Mouse (Mus musculus) gastrocnemius, postnatal 4 days (tissue): ENCODE data around the gene Olfr374. TPM values are rescaled to one million over a fixed set of nuclear protein-coding genes. Genes with fewer than 3 reads are reported as not detected.
A peak's percentile ranks its signal among the peaks of the same experiment; 100 is the strongest.

Experiments
- DNase-seq, 2 experiments: peaks; one replicate each; pipeline ENCODE4 v3.0.0; 2021 to 2022; ENCODE audit warnings: low spot score in 2 of 2, mixed read lengths in 2 of 2
- total RNA-seq, 2 experiments: library from RNA; stranded (reverse); gene quantifications; 2 replicates each; pipeline ENCODE4 v1.2.3; 2021

The Olfr374 gene
- total RNA-seq, 2 experiments from 2014 or later: not detected

DNA sequence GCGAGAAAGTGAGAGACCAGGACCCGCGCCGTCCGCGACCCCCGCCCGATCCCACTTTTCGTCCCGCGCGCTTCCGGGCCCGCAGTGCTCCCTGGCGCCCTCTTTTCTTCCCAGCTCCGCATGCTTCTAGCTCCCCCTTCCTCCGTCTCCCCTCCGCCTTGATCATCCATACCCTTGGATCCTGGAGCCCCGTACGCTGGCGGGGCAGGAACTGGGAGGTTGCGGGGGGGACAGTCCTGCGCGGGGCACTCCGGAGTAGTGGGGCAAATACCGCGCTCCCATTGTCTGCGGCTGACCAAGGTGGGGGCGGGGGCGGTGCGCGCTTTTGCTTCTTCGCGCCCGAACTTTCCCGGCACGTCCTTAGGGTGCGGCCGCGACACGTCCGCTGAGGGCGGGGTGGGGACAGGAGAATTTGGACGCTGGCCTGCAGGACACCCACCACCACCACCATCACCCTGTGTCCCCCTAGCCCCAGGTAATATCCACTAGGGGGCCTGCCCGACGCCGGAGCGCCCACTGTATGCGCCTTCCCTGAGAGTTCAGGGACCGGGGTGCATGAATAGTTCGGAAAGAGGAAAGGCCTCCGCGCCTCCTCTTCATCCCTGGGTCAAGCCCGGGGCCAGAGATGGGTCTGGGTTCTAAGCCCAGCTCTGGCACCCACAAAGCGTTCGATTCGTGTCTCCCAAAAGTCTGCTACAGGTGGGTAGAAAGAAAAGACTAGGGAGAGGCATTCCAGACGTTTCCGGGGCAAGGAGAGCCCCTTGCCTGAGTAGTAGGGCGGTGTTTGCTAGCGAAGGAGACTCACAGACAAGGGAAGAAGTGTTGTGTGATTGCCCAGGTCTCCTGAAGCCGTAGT is 28.8 kb downstream of the Olfr374 start:
- peak; percentile 36 to 55 for DNase-seq

DNA sequence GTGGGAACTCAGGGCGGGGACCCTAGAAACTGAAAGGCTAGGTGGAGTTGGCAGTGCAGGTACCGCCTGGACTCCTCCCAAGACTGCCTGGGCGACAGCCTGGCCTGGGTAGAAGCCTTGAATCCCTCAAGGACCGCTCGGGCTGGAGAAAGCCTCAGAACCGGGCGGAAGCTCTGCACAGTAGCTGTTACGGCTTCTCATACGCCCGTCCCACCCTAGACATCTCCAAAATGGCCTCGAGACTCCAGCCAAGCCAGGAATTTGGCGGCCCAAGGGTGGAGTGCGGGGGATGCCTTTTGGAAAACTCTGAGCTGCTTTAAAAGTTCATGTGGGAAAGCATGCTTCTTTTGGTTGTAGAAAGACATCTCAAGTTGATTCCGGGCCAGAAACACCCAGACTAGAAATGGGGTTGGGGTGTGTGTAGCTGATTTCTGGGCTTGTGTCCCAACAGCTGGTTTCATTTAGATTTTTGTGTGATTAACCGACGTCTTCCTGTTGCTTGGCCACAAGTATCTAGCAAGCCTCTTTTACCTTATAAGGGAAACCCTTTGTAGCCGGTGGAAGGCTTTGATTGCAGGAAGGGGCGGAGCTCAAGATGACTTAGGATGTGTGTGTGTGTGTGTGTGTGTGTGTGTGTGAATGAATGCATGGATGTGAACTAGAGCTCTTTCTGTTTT is 29.6 kb downstream of the Olfr374 start:
- DNase-seq: peak; percentile 38 to 78

DNA sequence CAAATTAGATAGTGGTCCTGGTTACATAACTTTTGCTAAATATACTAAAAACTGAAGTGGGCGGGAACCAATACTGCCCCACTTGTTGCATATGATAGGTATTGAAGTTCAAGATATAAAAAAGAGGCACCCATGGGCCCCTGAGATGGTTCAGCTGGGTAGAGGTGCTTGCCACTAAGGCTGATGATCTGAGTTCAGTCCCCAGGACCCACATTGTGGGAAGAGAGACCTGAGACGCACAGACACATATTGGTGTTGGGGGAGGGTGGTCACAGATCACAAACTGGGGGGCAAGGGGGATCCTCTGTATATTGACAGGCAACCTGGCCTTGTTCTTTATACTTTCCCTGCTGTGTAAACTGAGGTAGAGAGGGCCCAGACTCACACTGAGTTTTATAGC is 30.6 kb downstream of the Olfr374 start:
- DNase-seq: no peak

GRCm38 (mm10) chr8:72138456-72138855 is 31.6 kb downstream of the Olfr374 start:
- DNase-seq: no peak

- no peak for DNase-seq
These were observed 36.5 kb downstream of the Olfr374 start for GRCm38 (mm10) chr8:72143256-72143824.

- DNase-seq: no peak
These were observed 37.6 kb downstream of the Olfr374 start for GRCm38 (mm10) chr8:72144345-72144975.

DNA sequence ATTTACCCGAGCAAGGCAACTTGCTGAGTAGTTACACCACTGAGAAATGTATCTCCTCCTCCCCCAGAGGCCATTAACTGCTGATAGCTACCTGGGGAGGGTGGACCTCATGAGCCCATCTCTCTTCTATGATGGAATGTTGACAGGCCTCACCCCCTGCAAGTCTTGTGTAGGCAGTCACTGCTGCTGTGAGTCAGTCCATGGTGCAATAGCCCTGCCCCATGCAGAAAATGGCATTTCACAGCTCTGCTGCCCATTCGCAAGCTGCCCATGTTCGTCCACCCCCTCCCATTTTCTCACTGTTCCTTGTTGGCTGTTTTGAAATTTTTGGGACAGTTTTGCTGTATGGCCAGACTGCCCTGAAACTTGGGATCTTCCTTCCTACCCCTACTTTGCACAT is 38.7 kb downstream of the Olfr374 start:
- DNase-seq: no peak

GRCm38 (mm10) chr8:72146056-72146455 is 39.2 kb downstream of the Olfr374 start:
- no peak for DNase-seq

DNA sequence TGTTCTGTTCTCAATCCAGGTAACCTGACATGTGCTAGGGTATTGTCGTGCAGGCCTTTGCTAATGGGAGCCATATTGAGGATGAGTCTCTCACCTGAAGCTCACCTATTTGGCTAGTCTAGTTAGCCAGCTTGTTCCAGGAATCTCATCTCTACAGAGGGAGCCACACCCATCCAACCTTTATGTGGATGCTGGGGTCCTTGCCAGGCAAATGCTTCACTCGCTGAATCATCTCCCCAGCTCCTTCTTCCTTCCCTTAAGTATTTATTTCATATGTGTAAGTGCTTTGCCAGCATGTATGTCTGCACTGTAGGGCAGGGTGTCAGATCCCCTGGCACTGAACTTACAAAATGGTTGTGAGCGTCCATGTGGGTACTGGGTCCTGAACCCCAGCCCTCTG is 39.7 kb downstream of the Olfr374 start:
- no peak for DNase-seq

- DNase-seq: no peak
These were observed 40.4 kb downstream of the Olfr374 start for GRCm38 (mm10) chr8:72147266-72147665.

DNA sequence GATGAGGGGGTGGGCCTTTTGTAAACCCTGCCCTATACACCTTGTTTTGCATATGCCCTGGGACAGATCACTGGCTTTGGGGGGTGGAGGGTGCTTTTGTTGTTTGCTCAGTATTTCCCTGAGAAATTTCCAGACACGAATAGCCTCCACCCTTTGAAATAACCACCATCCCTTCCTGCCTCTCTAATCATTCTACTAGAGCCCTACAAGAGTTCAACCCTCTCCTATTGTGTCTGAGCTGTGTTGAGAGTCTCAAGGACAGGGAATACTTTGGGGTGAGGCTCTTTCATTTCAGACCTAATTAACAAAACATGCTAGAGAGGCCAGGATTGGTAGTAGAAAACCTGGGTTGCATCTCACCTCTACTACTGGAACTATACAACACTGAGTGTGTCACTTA is 42.2 kb downstream of the Olfr374 start:
- DNase-seq: no peak

- DNase-seq: no peak
These were observed 44.7 kb downstream of the Olfr374 start for GRCm38 (mm10) chr8:72151418-72152078.

GRCm38 (mm10) chr8:72153382-72153781 is 46.5 kb downstream of the Olfr374 start:
- DNase-seq: no peak

DNA sequence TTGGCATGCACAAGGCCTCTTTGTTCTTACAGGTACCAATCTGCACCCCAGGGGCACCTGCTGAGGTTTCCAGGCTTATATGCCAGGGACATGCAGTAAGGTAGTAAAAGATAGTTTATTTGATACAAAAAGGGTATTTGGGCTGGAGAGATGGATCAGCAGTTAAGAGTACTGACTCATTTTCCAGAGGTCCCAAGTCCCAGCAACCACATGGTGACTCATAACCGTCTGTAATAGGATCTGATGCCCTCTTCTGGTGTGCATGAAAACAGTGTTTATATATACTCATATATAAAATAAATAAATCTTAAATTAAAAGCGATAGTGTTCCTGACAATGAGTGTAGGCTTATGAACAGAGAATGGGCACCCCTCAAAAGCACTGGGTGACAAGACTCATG is 51.3 kb downstream of the Olfr374 start:
- no peak for DNase-seq

- DNase-seq: no peak
These were observed 51.9 kb downstream of the Olfr374 start for GRCm38 (mm10) chr8:72158726-72159125.

DNA sequence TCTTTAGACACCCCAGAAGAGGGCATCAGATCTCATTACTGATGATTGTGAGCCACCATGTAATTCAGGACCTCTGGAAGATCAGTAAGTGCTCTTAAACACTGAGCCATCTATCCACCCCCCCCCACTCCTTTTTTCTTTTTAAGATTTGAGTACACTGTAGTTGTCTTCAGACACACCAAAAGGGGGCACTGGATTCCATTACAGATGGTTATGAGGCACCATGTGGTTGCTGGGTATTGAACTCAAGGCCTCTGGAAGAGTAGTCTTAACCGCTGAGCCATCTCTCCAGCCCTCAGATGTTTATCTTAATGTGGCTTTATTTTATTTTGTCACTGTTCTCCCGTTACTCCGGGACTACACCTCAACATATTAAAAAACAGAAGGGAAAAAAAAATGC is 53.2 kb downstream of the Olfr374 start:
- no peak for DNase-seq

DNA sequence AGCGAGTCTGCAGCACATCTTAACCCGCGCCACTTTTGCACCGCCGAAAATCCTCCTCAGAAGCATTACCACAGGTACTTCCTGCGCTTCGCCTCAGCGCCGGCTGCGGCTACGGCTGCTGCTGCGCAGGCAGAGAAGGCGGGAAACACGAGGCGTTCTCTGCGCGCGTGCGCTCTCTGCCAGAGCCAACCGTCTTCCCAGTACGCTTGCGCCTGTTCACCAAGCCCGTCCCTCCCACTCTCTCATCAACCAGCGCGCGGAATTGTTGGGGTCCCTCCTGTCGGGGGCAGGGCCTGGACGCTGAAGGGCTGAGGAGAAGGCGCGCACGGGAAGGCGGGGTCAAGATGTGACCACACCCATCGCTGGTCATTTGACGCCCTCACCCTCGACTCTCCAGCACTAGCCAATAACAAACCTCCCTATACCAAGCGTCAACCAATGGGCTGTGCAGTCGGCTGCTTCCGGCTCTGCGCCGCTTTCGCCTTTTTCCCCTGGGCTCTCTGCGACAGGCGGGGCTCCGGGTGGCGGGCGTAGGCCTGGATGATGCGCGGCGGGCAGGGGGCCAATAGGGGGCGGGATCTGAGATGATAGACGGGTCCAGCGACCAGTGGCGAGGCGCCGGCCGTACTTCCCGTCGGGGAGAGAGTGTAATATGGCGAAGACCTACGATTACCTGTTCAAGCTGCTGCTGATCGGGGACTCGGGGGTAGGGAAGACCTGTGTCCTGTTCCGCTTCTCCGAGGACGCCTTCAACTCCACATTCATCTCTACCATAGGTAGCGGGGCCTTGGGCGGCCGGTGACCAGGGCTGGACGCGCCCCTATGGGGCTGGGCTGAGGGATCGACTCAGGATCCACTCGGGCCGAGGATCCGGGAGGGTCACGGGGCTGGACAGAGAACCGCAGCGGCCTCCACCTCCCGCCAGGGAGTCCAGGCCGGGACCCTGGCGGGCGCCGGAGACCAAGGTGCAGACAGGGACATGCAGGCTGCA is 54.2 kb downstream of the Olfr374 start, which contains the start of gene Rab8a:
Rab8a (plus strand) TSS at position 494 of the 991 bp plus-strand sequence.
- peak; percentile 99 to 100 for DNase-seq

DNA sequence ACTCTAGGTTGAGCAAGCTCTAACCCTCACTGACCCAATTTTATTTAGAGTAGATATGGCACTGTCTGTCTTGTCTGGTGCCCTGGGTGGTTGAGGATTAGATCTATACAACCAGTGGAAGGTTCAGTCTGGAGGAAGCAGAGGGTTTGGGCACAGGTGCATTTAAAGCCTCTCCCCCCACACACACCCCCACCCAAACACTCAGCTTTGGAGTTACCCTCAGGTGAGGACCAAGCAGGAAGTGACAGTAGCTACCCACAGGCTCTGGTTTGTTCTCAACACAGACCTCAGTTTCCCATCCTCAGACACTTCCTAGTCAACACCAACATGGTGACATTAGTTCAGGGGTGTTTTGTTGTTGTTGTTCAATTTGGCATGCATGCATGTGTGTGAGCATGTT is 56.0 kb downstream of the Olfr374 start:
- no peak for DNase-seq
